Mouse (Mus musculus): ENCODE measurements around the gene Dop1a. TPM values are rescaled to one million over a fixed set of nuclear protein-coding genes. Genes with fewer than 3 reads are reported as not detected.

The Dop1a gene
- polyA plus RNA-seq, 1 experiment from 2014 or later, result 7.2 TPM

- ATAC-seq (ENCODE audit: low FRiP score, low TSS enrichment), result no peak
Measured at GRCm38 (mm10) chr9:86478414-86479093, 11.6 kb downstream of the Dop1a start.

GRCm38 (mm10) chr9:86482236-86482635 is 15.3 kb downstream of the Dop1a start:
- Histone ChIP-seq H3K27ac (replicated peaks) (no peak overlapping the region), H3K9ac (ENCODE audit: low read length) (no peak overlapping the region), H3K4me2 (replicated peaks; ENCODE audit: low read depth) (no peak overlapping the region), H3K36me3 (ENCODE audit: control insufficient read depth, insufficient read depth, low read length) (no peaks in the 10 kb centered on the region), H3K9me3 (ENCODE audit: control insufficient read depth, low read length) (no peaks in the 10 kb centered on the region), H3K27me3 (ENCODE audit: control insufficient read depth, insufficient read depth, low read length) (no peaks in the 10 kb centered on the region), H3K4me3 (ENCODE audit: low read depth, low read length) (no peak overlapping the region), H3K4me1 (replicated peaks; ENCODE audit: control insufficient read depth, insufficient read depth) (no peaks in the 10 kb centered on the region)
- 90% methylated on average over 1 of the region's 1 CpGs for WGBS
- DNase-seq (ENCODE audit: low spot score) (no peak), ATAC-seq (ENCODE audit: low FRiP score, low TSS enrichment) (no peak)
- TF ChIP-seq EP300 (optimal IDR thresholded peaks at IDR 0.05) (no peak), CTCF (IDR thresholded peaks at IDR 0.05; ENCODE audit: low read depth) (no peak)

More at GRCm38 (mm10) chr9:86478414-86479093, 11.6 kb downstream of the Dop1a start:
- H3K36me3 ChIP-seq (ENCODE audit: control insufficient read depth, insufficient read depth, low read length), result no peaks in the 10 kb centered on the region
- no peaks in the 10 kb centered on the region for H3K9me3 ChIP-seq (ENCODE audit: control insufficient read depth, low read length)
- no peaks in the 10 kb centered on the region for H3K4me1 ChIP-seq (replicated peaks; ENCODE audit: control insufficient read depth, insufficient read depth)
- no peak overlapping the region for H3K4me3 ChIP-seq (ENCODE audit: low read depth, low read length)
- DNase-seq (ENCODE audit: low spot score), result no peak
- no peak for TF ChIP-seq CTCF (IDR thresholded peaks at IDR 0.05; ENCODE audit: low read depth)
- no peak for TF ChIP-seq EP300 (optimal IDR thresholded peaks at IDR 0.05)
- 67% methylated on average over 5 of the region's 5 CpGs for WGBS
- no peak overlapping the region for H3K9ac ChIP-seq (ENCODE audit: low read length)
- no peak overlapping the region for H3K4me2 ChIP-seq (replicated peaks; ENCODE audit: low read depth)
- no peak overlapping the region for H3K27ac ChIP-seq (replicated peaks)
- H3K27me3 ChIP-seq (ENCODE audit: control insufficient read depth, insufficient read depth, low read length), result no peaks in the 10 kb centered on the region

GRCm38 (mm10) chr9:86491740-86492139 is 24.8 kb downstream of the Dop1a start:
- no peaks in the 10 kb centered on the region for H3K4me1 ChIP-seq (replicated peaks; ENCODE audit: control insufficient read depth, insufficient read depth)
- no peak for ATAC-seq (ENCODE audit: low FRiP score, low TSS enrichment)
- no peaks in the 10 kb centered on the region for H3K27me3 ChIP-seq (ENCODE audit: control insufficient read depth, insufficient read depth, low read length)
- no peak overlapping the region for H3K9ac ChIP-seq (ENCODE audit: low read length)
- no peaks in the 10 kb centered on the region for H3K9me3 ChIP-seq (ENCODE audit: control insufficient read depth, low read length)
- H3K27ac ChIP-seq (replicated peaks), result no peak overlapping the region
- no peak overlapping the region for H3K4me3 ChIP-seq (ENCODE audit: low read depth, low read length)
- TF ChIP-seq EP300 (optimal IDR thresholded peaks at IDR 0.05), result no peak
- TF ChIP-seq CTCF (IDR thresholded peaks at IDR 0.05; ENCODE audit: low read depth), result no peak
- H3K4me2 ChIP-seq (replicated peaks; ENCODE audit: low read depth), result no peak overlapping the region
- no peak for DNase-seq (ENCODE audit: low spot score)
- 95% methylated on average over 2 of the region's 2 CpGs for WGBS
- peaks cover 5% of the 10 kb centered on the region; the same call in 1 of the 2 replicates for H3K36me3 ChIP-seq (ENCODE audit: control insufficient read depth, insufficient read depth, low read length)

GRCm38 (mm10) chr9:86496261-86496660 is 29.3 kb downstream of the Dop1a start:
- no peak overlapping the region for H3K4me3 ChIP-seq (ENCODE audit: low read depth, low read length)
- H3K4me1 ChIP-seq (replicated peaks; ENCODE audit: control insufficient read depth, insufficient read depth), result no peaks in the 10 kb centered on the region
- peaks cover 5% of the 10 kb centered on the region; the same call in 1 of the 2 replicates for H3K36me3 ChIP-seq (ENCODE audit: control insufficient read depth, insufficient read depth, low read length)
- DNase-seq (ENCODE audit: low spot score) (no peak), ATAC-seq (ENCODE audit: low FRiP score, low TSS enrichment) (no peak)
- H3K27me3 ChIP-seq (ENCODE audit: control insufficient read depth, insufficient read depth, low read length), result no peaks in the 10 kb centered on the region
- H3K4me2 ChIP-seq (replicated peaks; ENCODE audit: low read depth), result no peak overlapping the region
- H3K27ac ChIP-seq (replicated peaks), result no peak overlapping the region
- H3K9me3 ChIP-seq (ENCODE audit: control insufficient read depth, low read length), result no peaks in the 10 kb centered on the region
- 88% methylated on average over 4 of the region's 4 CpGs for WGBS
- TF ChIP-seq CTCF (IDR thresholded peaks at IDR 0.05; ENCODE audit: low read depth), result no peak
- TF ChIP-seq EP300 (optimal IDR thresholded peaks at IDR 0.05), result no peak
- H3K9ac ChIP-seq (ENCODE audit: low read length), result no peak overlapping the region

GRCm38 (mm10) chr9:86499083-86499482 is 32.1 kb downstream of the Dop1a start:
- Histone ChIP-seq H3K36me3 (ENCODE audit: control insufficient read depth, insufficient read depth, low read length) (peaks cover 1% of the 10 kb centered on the region; the same call in 1 of the 2 replicates), H3K9me3 (ENCODE audit: control insufficient read depth, low read length) (no peaks in the 10 kb centered on the region), H3K27me3 (ENCODE audit: control insufficient read depth, insufficient read depth, low read length) (no peaks in the 10 kb centered on the region), H3K4me3 (ENCODE audit: low read depth, low read length) (no peak overlapping the region), H3K27ac (replicated peaks) (no peak overlapping the region), H3K9ac (ENCODE audit: low read length) (no peak overlapping the region), H3K4me2 (replicated peaks; ENCODE audit: low read depth) (no peak overlapping the region), H3K4me1 (replicated peaks; ENCODE audit: control insufficient read depth, insufficient read depth) (no peaks in the 10 kb centered on the region)
- DNase-seq (ENCODE audit: low spot score) (no peak), ATAC-seq (ENCODE audit: low FRiP score, low TSS enrichment) (no peak)
- TF ChIP-seq EP300 (optimal IDR thresholded peaks at IDR 0.05), result no peak
- 92% methylated on average over 3 of the region's 3 CpGs for WGBS

- ATAC-seq (ENCODE audit: low FRiP score, low TSS enrichment) (no peak), DNase-seq (ENCODE audit: low spot score) (no peak)
- no peak overlapping the region for H3K4me2 ChIP-seq (replicated peaks; ENCODE audit: low read depth)
- no peak for TF ChIP-seq CTCF (IDR thresholded peaks at IDR 0.05; ENCODE audit: low read depth)
- TF ChIP-seq EP300 (optimal IDR thresholded peaks at IDR 0.05), result no peak
- 90% methylated on average over 4 of the region's 4 CpGs for WGBS
- H3K9me3 ChIP-seq (ENCODE audit: control insufficient read depth, low read length), result no peaks in the 10 kb centered on the region
- H3K27ac ChIP-seq (replicated peaks), result no peak overlapping the region
- H3K4me3 ChIP-seq (ENCODE audit: low read depth, low read length), result no peak overlapping the region
- no peak overlapping the region for H3K9ac ChIP-seq (ENCODE audit: low read length)
- peaks cover 14% of the 10 kb centered on the region; the same call in 1 of the 2 replicates for H3K36me3 ChIP-seq (ENCODE audit: control insufficient read depth, insufficient read depth, low read length)
- no peaks in the 10 kb centered on the region for H3K4me1 ChIP-seq (replicated peaks; ENCODE audit: control insufficient read depth, insufficient read depth)
- H3K27me3 ChIP-seq (ENCODE audit: control insufficient read depth, insufficient read depth, low read length), result no peaks in the 10 kb centered on the region
Measured at GRCm38 (mm10) chr9:86507437-86507836, 40.5 kb downstream of the Dop1a start.
